Mouse (Mus musculus) heart, postnatal 14 days (tissue): ENCODE measurements around the gene Cdc42bpb. TPM values are rescaled to one million over a fixed set of nuclear protein-coding genes. Genes with fewer than 3 reads are reported as not detected.
A peak's percentile ranks its signal among the peaks of the same experiment; 100 is the strongest.

Experiments
- DNase-seq, 2 experiments: peaks; one replicate each; pipeline ENCODE4 v3.0.0; 2021 to 2022
- intact Hi-C: fragments of 180-260 bp; cut with DNase I; formaldehyde crosslinking; loops from one replicate; pipeline ENCODE4 v1.15.1; 2025
- long read RNA-seq, 2 experiments: library from polyadenylated mRNA; stranded (forward); transcript quantifications; one replicate each; pipeline ENCODE4 v2.0.0; 2021
- total RNA-seq, 2 experiments: library from RNA; stranded (reverse); gene quantifications; 2 replicates each; pipeline ENCODE4 v1.2.3; 2021

Cdc42bpb gene
- 10 to 100 TPM; 73.0 to 82.1 TPM for total RNA-seq
- long read RNA-seq, experiment 1, full-length matches to known transcripts: 8 of 31 reads
- long read RNA-seq, experiment 1, partial matches to known transcripts: 19 of 31 reads
- long read RNA-seq, experiment 1, other reads (novel, unspliced or antisense): 4 of 31 reads
- long read RNA-seq, experiment 2, full-length matches to known transcripts: 6 of 42 reads
- long read RNA-seq, experiment 2, partial matches to known transcripts: 32 of 42 reads
- long read RNA-seq, experiment 2, other reads (novel, unspliced or antisense): 4 of 42 reads

DNA sequence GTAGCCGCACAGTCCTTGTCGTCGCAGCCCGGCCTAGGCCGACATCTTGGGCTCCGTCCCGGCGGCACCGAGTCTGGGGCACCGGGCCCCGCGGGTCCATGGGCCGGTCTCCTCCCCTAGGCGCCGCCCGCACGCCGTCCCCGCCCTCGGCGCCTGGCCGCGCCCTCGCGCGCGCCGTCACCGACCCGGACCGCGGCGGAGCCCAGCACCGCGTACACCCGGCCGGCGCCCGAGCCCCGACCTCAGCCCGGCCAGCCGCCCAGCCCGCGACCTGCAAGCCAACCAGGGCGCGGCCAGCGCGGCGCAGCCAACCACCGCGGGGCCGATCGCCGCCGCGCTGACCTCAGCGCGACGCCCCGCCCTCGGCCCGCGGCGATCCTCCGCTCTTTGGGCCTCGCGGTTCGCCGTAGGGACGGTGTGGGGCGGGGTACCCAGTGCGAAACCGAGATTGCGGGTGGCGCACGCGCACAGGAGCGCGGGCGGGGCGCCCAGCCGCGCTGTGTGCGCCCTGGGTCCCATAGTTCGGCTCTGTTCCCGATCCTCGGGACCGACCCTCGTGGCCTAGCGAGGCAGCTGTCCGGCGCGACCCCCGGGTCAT is at the start of gene Cdc42bpb:
Gene Cdc42bpb, minus strand, starts transcription at position 343 of the 598 bp plus-strand sequence.
- peak; percentile 96 to 97 for DNase-seq
- intact Hi-C loops: loop anchor here (2.0 kb wide), 1 partner anchor 31 kb away; no protein-coding TSS in a partner anchor

DNA sequence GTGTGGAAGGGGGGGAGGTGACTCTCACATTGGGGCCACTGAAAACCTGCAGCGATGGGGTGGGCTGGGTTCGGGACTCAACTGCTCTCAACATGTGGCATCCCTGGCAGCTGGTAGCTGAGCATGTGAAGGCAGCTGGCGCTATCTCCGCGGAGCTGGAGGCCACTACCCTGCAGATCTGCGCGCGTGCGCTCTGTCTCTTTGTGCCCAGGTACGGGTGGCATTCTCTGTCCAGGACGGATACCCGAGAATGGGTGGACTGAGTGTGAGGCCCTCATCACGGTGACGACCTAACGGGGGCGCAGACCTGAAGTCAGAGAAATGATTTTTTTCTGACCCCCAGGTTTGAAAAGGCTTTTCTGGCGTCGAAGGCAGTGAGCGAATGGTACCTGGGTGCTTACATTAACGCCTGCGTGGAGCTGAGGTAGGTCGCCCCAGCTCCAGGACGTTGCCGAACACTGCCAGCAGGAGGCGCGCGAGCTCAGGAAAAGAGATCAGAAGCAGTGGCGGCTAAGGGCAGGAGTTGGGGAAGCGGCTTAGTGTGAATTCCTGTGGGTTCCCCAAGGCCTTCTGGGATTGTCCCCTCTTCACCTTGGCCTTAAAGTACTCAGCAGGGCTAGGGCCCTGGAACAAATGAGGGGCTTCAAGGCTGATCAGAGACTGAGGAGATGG is 48.4 kb upstream of the Cdc42bpb start:
- DNase-seq: peak; percentile 93 to 98
- intact Hi-C loops: loop anchor here (1.0 to 5.0 kb wide), 4 partner anchors 33 to 221 kb away; no protein-coding TSS in a partner anchor

DNA sequence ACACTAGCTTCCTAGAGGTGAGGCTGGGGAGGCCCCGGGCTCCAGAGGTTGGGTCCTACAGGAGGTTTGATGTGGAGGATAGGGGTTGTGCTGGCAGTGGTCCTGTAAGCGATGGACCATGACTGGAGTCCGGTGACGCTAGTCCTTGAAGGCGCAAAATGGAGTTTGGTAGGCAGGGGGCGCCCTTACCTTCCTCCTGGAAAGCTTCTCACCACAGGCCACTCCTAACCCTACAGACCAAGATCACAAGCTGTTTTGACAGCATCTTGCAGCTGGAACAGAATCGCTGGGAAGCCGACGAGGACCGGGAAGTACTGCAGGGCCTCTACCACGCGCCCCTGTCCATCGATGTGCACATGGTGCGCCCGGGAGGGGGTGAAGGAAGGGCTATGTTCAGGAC is 47.7 kb upstream of the Cdc42bpb start:
- intact Hi-C loops: loop anchor here (1.0 to 5.0 kb wide), 2 partner anchors 80 to 222 kb away; no protein-coding TSS in a partner anchor
- peak; percentile 90 to 93 for DNase-seq

DNA sequence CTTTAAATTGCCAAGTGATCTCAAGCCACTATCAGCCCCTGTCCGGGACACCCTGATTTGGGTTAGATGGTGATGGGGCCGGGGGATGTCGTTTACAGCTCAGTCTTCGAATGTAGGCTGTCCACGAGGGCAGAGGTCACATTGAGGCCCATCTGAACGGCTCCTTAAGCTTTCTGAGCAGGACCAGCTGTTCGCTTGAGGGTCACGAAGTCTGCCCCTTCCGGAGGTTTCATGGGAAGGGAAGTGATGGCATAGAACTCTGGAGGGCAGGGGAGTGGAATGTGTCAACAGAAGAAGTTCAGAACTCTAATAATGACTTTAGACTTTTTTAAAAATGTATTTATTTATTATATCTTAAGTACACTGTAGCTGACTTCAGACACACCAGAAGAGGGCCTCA is 47.0 kb upstream of the Cdc42bpb start:
- DNase-seq: no peak
- intact Hi-C loops: no loop called here

DNA sequence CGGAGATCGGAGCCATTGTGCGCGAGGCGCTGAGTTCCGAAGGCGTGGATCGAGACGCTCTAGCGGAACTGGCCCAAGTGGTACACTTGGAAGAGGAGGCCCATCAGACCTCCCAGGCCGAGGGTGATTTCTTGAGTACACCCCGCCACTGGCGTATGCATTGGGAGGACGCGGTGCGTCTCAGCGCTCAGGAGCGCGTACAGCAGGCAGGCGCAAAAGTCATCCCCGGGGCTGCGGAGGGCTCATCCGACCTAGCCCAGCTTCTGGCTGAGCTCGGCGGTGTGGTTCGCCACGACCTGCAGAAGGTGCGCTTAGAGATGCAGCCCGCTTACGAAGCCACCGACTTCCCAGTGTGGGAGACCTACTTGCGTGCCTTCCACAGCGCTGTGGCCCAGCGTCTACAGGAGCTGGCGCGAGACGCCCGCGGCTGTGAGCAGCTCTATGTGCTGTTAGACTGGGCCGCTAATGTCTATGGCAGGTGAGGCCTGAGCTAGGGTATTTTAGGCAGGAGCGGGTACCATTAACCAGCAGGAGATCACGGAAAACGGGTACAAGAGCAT is 46.1 kb upstream of the Cdc42bpb start:
- DNase-seq: no peak
- intact Hi-C loops: no loop called here

DNA sequence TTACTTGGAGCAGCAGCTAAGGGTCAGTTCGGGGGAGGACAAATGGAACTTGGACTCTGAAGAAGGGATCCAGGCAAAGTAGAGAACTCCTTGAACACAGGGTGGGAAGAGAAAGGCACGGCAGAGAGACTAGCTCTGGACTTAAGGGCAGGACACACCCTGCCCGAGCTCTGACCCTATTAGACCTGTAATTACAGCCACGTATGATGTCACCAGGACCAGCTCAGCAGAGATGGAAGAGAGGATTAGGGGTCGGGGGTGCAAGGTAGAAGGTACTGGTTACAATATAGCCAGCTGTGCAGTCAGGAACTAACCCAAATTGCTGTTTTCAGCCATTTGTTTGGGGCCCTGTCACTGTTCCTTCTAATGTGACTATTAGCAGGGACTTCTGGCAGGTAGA is 45.3 kb upstream of the Cdc42bpb start:
- DNase-seq: no peak
- intact Hi-C loops: no loop called here

DNA sequence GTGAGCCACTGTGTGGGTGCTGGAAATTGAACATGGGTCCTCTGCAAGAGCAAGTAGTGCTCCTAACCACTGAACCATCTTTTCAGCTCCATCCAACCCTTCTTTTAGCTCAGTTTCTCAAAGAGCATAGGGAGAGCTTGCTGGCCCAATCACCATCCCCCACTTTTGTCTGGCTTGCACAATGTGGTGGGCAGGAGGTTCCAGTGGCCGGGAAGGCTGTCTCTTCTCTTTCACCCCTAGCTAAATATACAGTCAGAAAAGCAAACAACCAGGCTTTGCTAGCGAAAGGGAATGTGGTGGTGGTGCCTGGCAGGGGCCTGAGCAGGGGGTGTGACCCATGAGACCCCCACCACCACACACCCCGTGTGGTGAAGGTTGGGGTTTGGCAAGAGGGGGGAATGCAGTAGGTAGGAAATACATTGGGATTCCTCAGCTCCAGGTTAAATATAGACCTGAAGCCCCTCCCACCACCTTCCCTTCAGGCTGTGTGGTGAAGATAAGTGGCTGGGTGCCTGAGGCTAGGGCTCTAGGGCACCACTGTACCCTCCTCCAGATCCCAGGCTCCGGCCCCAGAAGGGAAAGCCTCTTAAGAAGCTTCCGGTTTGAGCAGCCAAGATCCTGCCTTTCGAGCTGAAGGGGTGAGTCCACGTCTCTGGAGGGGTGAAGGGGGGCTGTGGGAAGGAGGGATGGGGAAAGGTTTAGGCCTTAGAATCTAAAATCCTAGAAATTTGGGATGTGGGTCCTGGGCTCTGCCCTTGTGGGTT is 43.6 kb upstream of the Cdc42bpb start:
- intact Hi-C loops: no loop called here
- DNase-seq: no peak

DNA sequence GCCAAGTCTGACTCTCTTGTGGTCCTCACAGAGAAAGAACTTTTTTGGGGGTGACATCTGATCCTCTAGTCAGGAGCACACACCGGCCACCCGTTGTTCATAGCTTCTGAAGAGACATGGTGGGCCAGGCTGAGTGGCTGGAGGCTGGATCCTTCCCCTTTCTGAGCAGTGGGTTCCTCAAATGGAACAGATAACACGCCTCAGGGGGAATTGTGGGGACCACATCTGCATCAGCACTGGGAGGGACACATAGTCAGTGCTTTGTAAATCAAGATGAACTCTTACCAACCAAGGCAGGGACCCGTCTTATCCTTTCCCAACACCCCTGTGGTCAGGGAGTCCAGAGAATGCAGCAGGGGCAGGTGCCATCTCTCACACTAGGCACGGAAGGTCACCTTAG is 42.4 kb upstream of the Cdc42bpb start:
- intact Hi-C loops: no loop called here
- no peak for DNase-seq

DNA sequence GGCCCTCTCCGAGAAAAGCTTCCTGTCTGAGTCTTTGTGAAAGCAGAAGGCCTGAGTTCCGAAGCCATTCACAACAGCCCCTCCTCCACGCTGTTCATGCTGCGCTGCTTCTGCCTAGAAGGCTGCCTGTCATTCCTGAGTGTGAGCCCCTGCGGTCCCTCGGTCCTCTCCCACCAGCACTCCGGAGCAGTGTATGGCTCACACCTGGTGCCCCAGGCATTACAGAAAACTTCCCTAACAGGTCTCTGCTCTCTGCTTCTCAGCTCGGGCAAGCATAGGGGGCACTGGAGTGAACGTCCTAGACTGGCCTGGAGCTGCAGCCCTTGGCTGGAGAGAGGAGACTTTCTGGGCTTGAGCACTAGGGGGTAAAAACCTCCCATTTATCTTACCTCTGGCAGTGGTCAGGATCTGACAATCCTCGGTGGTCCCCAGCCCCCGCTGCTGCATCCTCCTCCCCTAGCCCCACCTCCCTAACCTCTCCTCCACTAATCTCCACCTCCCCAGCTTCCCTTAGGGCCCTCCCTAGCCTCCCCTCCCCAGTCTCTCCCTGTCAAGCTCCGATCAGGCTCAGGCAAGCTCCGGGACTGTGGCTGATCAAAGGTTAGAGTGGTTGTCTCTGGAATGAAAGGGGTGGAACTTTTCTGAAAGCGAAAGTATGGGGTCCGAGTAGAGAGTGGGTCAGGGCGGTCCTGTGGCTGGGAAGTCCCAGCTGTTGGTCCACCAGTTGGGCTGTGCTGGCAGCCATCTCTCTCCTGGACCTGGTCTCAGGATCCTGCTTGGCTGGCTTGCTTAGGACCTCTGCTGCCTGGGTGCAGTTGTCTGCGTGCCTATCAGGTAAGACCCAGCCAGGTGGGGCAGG is 39.6 kb upstream of the Cdc42bpb start, which contains the start of gene Exoc3l4:
Gene Exoc3l4, plus strand, starts transcription at position 97 of the 859 bp plus-strand sequence.
- DNase-seq: peak; percentile 30 to 57
- intact Hi-C loops: no loop called here

DNA sequence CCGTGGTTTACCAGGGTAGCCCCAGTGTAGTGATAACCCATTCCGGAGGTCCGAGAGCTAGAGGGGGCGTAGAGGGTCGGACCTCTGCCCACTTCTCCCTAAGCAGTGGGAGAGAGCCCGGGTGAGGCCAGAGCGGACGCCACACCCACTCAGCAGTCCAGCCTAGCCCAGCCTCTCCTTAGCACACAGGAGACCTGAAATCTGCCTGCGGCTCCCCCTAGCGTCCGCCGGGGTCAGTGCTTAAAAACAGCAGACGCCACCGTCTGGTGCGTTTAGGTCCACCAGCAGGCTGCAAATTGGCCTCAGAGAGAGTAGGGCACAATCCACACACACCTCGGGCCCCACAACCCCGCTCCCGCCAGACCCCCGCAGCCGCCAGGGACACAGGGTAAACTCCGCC is 35.8 kb upstream of the Cdc42bpb start:
- DNase-seq: peak; percentile 93 to 95
- intact Hi-C loops: loop anchor here (5.0 kb wide), 2 partner anchors 81 to 141 kb away; partner anchors contain the start of gene Amn

DNA sequence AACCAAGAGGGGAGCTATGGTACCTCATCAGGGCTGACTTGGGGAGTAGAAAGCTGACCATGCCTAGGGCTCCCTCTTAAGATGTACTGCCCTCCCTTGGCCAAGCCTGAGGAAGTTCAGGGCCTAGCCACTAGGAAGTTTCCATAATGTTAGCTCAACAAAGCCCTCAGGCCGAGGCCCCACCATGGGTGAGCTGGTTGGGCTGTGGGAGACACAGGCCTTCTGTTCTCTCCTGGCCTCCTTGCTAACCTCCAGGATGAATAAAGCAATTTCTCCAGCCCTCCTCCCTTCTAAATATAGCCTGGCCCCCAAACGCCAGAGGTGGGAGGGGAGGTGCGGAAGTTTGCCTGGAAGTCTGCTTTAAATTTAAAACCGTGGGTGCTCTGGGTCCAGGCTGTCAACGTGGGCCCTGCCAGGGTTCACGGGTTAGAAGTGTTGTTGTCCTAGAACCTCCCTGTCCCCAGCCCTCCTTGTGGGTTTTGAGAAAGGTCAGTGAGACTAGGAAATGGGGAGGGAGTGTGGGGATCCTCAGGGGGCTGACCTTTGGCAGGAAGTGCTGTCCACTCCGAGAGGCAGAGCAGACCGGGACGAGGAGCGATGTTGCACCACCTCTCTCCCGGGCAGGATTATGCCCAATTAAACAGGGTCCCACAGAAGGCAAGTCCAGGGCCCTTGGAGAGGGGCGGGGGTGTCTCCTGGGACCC is 35.2 kb upstream of the Cdc42bpb start:
- DNase-seq: peak; percentile 43 to 59
- intact Hi-C loops: loop anchor here (5.0 kb wide), 2 partner anchors 80 to 140 kb away; partner anchors contain the start of gene Amn

DNA sequence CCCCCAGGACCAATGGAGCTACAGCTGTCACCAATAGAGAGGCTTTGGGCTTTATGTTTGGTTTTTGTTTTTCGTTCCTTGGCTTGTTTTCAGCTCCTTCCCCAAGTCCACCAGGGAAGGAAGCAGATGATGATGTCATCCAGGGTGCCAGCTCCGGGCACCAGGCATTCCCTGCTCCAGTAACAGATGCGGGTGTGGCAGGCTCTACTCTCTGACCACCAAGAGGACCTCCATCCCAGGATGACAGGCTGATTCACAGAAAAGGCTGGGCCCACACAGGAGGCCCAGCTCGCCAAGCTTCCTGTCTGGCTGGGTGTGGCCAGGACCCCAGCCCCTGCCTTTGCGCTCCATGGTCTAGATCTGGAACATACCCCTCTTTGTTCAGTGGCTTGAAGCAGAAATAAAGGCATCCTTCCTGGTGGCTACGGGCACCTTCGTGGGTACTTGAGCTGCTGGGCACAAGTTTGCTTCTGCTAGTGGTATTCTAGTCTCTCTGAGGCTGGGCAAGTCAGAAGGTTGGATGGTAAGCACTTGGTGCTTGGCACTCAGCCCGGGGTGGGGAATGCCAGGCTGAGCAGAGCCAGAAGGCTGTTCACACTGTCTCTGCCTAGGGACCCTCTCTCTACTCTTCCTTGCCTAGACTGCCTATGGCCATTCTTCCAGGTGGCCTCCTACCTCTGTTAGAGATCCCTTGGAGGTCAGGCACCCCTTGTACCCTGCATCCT is 34.3 kb upstream of the Cdc42bpb start:
- peak; percentile 47 to 70 for DNase-seq
- intact Hi-C loops: loop anchor here (5.0 kb wide), 2 partner anchors 79 to 139 kb away; partner anchors contain the start of gene Amn

DNA sequence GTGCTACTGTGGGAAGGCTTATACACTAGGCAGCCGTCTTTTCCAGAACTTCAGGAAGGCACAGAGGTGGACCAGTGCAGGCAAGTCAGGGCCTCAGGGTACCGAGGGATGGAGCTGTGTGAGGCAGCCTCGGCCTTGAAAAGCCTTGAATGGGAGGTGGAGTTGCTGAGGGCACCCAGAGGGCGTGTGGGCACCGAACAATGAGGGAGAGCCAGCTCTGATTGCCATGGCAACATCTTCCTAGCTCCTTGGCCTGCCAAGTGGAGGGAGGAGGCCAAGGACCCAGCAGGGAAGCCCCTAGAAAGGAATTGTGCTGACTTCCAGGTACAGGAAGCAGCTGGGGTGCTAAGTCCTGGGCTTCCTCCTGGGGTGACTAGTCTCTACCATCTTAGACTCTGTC is 32.1 kb upstream of the Cdc42bpb start:
- intact Hi-C loops: no loop called here
- no peak for DNase-seq

DNA sequence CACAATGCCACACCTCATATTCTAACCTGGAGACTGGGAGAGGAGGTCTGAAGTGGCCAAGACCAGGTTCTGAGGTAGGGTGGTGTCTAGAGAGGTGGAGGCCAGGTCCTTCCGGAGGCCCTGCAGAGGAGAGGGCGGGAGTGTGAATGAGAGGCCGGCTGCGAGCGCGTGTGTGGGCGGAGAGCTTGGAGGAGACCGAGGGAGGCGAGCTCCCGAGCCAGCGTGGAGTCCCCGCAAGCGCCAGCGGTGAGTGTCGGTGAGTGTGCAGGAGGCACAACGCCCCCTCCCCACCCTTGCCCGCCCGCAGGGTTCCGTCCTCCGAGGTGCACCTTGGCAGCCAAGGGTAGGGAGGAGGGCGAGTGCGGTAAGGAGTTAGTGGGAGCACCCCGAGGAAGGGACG is 29.1 kb upstream of the Cdc42bpb start, which contains the start of gene Lbhd2:
Gene Lbhd2, plus strand, starts transcription at position 188 of the 400 bp plus-strand sequence.
- intact Hi-C loops: no loop called here
- no peak for DNase-seq

DNA sequence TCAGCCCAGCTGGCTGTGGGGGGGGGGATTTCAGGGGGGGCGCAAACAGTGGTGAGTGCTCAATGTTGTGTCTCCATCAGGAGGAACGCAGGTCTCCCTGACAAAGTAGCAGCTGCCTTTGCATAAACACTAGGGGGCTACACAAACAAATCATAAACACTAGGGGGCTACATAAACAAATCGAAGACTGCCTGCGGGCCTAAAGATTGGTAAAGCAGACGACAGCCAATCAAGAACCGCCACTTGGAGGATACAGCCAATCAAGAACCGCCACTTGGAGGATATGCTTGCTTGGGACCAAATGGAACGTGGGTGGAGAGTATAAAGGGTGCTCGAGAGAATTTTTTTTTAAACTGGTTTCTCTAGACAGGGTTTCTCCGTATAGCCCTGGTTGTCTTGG is 27.4 kb upstream of the Cdc42bpb start:
- intact Hi-C loops: no loop called here
- DNase-seq: no peak

DNA sequence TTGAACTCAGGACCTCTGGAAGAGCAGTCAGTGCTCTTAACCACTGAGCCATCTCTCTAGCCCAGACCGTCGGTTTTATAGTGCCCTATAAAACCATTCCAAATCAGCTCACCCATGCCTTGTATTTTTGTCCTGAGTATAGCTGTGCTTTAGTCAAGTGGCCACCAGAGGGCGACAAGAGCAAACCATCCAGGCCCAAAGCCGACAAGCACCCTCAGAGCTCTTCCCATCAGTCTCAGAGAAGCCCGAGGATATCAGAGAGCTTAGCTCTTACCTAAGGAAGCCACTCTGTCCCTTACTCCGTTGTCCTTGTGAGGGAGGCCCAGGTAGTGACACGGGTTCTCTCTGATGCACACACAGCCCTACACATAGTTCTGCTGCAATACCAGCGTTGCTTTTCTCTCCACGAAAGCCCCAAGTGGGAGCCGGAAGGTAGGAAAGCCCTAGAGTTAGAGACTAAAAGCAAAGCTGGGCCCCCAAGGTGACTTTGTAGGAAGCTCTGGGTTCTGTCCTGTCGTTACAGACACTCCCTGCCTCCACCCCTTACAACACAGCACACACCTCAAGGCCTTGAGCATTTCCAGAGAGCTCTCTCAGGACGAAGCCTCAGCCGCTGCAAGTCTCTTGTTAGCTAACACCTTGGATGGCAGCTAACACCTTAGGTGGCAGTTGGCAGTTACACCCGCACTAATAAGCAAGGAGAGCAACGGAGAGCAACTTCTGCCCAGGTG is 24.1 kb upstream of the Cdc42bpb start:
- intact Hi-C loops: no loop called here
- peak; percentile 82 to 85 for DNase-seq

DNA sequence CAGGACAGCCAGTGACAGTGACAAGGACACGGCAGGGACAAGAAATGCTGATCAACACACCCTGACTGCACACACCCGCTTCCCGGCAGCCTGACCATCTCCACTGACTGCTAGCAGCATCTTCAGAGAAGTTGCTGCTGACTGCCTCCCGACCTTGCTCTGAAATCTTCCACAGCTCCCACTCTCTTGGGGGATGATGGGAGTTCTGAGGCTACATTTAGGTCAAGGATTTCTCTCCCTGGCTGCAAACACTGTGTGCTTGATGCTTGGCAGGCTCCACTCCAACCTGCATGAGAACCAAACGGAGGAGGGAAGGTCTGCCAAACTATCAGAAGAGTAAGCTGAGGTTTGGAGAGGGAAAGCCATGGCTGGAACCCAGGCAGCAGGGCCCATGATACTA is 19.5 kb upstream of the Cdc42bpb start:
- DNase-seq: no peak
- intact Hi-C loops: no loop called here
